Mouse (Mus musculus) natural killer cell, adult 2 months (primary cell): ENCODE results near the gene Jmjd8.
"Not testable (repeated sequence)": the region's sequence is repeated elsewhere in the genome, so short reads cannot be mapped to it uniquely, and the experiment has no call there.

Experiments used
- DNase-seq, 2 experiments: peaks; one replicate each; pipeline ENCODE4 v3.0.0; 2022; ENCODE audit warnings: low spot score in 2 of 2

Gene Jmjd8

DNA sequence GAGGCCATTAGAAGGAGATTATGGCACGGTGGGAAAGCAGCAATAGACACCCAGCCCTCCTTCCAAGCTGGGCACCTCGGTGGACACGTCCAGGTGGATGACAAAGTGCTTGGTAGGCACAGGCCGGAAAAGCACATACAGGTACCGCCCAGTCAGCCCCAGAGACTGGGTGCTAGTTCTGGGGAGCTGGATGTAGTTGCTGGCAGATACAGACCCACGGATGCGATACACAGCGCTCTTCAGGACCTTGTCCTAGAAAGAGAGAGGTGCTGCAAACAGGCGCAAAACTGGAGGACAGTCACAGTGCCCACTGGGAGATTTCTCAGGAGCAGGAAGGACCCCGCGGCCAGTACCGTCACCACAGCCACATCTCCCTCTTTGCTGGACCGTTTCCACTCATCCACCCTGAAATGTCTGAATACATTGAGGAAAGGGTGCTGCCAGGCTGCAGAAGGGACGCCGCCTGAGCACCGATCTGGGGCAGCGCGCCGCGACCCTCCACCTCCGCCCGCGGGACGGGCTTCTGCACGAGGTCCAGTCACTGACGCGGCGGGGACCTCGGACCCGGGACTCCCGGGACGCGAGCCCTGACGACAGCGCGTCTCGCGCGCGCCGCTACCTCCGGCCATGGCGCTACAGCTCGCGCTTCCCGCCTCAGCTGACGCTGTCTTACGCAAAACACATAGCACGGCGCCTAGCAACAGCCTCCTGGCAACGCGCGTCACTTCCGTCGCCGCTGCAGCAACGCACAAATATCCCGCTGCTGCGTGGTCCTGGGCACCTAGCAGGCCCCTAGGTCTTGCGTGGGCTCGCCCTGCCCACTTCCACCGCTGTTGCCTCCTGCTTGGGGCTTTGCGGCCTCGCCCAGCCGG, 32.4 kb downstream of the Jmjd8 start, which contains the start of gene Wdr90:
Gene Wdr90, minus strand, starts transcription at position 670 of the 872 bp plus-strand sequence.
- peak; percentile 83 to 87 for DNase-seq

DNA sequence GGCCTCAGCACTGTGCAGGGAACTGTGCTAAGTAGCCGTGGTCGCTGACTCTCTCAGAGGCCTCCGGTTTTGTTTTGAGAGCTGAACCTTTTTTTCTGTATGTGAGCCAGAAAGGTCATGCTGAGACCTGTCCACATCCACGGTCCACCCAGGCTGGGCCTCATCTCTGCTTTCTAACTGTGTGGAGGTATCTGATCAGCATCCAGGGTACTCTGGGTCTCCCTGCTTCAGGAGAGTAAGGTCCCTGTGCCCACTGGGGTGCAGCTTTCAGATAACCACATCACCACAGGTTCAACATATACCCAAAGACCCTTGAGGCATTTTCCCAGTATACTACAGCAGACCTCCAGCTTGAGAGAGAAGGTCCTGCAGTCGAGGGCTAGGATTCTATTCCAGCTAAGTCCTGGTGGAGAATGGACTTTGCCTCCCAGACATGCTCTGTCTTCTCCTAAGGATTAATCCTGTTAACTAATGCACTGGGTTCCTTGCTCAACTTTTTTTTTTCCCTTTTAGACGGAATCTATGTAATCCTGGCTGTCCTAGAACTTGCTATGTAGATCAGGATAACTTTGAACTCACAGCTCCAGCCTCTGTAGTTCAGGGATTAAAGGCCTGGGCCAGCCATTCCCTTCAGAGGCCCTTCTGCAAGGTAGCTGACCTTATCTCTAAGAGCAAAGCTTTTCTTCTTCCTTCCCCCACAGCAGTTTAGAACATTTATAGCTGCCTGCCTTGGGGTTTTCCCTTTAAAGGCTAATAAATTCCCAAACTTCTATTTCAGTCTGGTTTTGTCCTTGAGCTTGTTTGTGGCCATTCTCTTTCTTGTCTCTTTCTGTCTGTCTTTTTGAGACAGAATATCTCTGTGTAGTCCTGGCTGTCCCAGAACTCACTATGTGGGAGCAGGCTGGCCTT, 33.3 kb downstream of the Jmjd8 start:
- no peak for DNase-seq

GRCm38 (mm10) chr17:25863681-25864080, 35.0 kb downstream of the Jmjd8 start:
- no peak for DNase-seq

DNA sequence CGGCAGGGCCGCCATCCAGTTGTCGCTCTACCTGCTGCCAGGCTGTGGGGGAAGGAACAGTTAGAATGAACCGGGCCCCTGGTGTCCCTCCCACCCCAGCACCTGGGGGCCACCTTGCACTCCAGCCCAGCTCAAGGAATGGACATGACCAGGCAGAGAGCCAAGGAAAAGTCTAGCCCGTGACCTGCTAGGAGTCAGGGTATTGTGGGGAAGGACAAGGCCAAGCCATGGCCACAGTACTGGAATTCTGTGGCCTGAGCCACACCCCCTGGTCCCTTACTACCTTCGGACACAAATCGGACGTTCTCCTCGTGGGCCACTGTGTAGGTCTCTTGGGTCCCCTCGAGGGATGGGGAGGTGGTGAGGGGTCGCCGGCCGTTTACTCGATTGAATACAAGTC, 35.6 kb downstream of the Jmjd8 start:
- no peak for DNase-seq

DNA sequence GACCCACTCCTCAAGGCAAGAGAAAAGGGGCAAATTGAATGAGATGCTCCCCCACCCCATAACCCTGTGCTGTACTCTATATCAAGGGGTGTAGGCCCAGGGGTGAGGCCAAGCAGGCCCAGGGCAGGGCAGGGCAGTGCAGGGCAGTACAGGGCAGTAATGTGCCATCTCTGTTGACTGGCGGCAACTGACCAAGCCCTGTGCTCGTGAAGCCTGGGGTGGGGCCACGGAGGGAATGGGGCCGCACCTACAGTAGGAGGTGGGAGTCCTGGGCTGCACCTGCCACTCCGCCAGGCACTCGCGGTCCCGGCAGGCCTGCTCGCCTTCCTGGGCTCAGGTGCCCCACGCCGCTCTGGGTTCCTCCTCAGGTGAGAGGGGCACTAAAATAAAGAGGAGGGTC, 36.6 kb downstream of the Jmjd8 start:
- no peak for DNase-seq

- no peak for DNase-seq
Observed at GRCm38 (mm10) chr17:25866172-25866571, 37.5 kb downstream of the Jmjd8 start.

DNA sequence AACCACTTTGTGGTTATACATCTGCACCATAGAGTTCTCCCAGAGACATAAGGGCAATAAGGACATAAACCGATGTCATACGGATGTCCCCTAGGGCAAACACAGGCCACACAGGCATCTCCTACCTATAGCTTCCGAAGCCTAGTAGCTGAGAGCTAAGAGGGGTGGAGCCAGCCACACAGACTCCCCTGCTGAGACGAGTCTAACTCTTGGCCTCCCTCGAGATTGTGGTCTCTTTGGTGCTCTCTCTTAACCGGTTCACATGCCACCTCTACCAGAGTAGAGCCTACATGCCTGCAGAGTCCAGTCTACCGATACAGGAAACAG, 38.8 kb downstream of the Jmjd8 start:
- no peak for DNase-seq

- DNase-seq = no peak
Observed at GRCm38 (mm10) chr17:25867836-25868600, 39.4 kb downstream of the Jmjd8 start.

DNA sequence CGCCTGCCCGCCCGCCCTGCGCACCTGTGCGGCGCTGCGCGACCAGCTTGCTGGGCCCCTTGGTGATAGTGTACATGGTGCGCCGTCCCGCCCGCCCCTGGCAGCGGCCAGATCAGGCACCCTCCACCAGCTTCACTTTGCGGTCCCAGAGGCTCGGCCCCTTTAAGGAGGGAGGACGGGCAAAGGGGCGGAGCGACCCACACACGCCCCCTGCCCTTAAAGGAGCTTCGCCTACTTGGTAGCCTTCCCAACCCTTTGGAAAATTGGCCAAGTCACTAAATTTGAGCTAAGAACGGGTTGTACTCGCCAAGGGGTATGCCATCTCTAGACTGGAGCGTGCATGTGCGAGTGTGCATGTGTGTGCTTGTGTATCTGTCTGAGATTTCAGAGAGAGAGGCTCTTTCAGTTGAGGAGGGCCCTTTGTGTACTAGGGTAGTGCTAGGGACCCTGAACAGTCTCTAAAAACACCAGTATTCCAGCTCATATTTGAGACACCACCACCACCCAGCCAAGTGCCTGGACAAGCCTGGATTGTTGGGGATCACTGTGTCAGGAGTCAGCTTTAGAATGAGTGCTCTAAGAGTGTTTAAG, 40.0 kb downstream of the Jmjd8 start, which contains the start of gene Mcrip2:
Gene Mcrip2, minus strand, starts transcription at position 164 of the 591 bp plus-strand sequence.
- DNase-seq = peak in 1 of 2 experiments; percentile 32

DNA sequence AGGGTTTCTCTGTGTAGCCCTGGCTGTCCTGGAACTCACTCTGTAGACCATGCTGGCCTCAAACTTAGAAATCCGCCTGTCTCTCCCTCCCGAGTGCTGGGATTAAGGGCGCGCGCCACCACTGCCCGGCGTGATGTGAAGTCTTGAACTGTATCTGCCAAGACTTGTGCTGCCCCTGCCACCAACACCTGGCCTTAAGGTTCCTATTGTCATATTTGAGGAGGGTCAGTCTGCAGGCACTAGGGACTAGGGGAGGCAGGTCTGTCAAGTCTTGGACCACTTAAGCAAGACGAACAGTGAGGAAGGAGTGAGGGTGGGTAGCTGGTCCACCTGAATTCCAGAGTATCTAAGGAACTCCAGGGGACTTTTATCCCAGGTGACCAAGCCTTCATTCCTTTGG, 40.8 kb downstream of the Jmjd8 start:
- no peak for DNase-seq

DNA sequence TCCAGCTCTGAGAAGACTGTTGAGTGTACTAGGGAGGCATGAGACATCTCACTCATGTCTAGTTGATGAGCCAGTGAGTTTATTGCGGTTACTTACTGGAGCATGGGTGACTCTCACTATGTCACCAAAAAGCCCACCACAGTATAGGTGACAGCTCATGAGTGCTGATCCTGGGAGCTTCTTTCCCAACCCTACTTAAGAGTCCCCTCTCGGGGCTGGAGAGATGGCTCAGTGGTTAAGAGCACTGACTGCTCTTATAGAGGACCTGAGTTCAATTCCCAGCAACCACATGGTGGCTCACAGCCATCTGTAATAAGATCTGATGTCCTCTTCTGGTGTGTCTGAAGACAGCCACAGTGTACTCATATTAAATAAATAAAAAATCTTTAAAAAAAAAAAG, 41.3 kb downstream of the Jmjd8 start:
- no peak for DNase-seq

DNA sequence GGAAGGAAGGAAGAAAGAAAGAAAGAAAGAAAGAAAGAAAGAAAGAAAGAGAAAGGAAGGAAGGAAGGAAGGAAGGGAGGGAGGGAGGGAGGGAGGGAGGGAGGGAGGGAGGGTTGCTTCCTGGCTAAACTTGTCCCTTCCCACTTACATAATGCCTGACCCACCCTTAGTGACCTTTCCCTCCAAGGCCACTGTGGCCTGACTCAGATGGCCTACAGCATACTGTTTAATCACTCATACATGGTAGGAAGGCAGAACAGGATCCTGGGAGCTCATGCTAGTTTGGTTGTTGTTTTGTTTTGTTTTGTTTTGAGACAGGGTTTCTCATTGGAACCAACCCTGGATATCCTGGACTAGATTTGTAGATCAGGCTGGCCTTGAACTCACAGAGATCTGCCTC, 42.9 kb downstream of the Jmjd8 start:
- DNase-seq = not testable (repeated sequence)

- no peak for DNase-seq
Observed at GRCm38 (mm10) chr17:25872676-25873075, 44.0 kb downstream of the Jmjd8 start.

- DNase-seq = no peak
Observed at GRCm38 (mm10) chr17:25873405-25874147, 44.9 kb downstream of the Jmjd8 start.

- DNase-seq = no peak
Observed at GRCm38 (mm10) chr17:25874148-25874720, 45.6 kb downstream of the Jmjd8 start.

GRCm38 (mm10) chr17:25874721-25875170, 46.1 kb downstream of the Jmjd8 start, which contains the start of gene Mettl26:
Mettl26 (plus strand) TSS chr17:25875074.
- peak; percentile 93 to 94 for DNase-seq

DNA sequence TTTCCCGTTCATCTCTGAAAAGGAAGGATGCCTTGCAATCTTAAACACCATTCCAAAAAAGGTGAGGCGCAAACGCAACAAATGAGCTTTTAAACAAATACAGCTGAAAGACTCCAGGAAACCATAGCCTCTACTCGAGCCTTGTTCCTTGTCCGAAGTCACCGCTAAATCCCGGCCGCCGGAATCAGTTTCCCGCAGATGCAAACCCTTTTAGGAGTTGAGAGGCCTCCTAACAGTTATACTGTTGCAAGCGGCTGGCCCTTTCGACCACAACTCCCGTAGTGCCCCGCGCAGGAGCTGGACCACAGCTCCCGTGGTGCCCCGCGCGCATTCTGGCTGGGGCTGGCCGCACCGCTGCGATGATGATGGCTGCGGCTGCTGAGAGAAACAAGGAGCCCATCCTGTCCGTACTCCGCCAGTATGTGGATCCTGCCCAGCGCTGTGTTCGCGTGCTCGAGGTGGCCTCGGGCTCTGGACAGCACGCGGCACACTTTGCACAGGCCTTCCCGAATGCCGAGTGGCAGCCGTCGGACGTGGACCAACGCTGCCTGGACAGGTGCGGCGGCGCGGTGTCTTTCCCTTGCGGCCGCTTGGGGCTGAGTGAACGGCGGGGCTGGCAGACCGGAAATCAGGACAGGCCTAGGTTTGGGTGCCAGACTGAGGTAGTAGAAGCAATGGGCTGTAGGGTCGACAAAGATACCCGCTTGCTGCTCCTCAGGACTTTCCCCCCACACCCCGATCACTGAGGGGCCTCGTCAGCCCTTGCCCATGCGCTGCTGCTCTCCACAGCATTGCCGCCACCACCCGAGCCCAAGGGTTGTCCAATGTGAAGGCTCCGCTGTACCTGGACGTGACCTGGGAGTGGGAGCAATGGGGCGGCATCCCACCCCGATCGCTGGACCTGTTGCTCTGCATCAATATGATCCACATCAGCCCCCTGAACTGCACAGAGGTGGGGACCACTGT, 46.8 kb downstream of the Jmjd8 start:
- DNase-seq = peak; percentile 83 to 84

GRCm38 (mm10) chr17:25876347-25876915, 47.8 kb downstream of the Jmjd8 start:
- DNase-seq = no peak

- DNase-seq = no peak
Observed at GRCm38 (mm10) chr17:25877025-25877424, 48.4 kb downstream of the Jmjd8 start.
